Mouse (Mus musculus): ENCODE measurements around the gene Dolpp1.

DNA sequence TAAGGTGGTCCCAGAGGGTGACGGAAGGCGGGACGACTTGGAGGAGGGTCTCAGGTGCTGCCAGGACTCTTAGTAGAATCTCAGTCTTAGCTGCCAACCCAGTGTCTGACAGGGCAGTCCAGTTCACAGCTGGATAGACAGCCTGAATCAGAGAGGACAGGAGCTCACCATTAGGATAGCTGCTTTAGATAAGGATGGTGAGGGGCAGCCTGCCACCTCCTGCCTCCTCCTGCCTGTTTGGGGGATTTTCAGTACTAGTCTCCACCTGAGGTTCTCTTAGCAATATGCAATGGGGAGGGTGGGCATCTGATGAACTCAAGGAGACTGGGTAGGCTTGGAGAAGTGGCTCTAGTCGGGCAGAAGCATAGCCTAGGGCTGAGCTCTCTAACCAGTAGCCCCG lies 22.6 kb downstream of the Dolpp1 start:
- TF ChIP-seq FOSL1 (IDR thresholded peaks at IDR 0.05; ENCODE audit: insufficient read depth, low read length, poor library complexity, severe bottlenecking) = no peak
- TF ChIP-seq CTCF (IDR thresholded peaks at IDR 0.05; ENCODE audit: control insufficient read depth, insufficient read depth, insufficient read length) = no peak
- TF ChIP-seq MYOG (IDR thresholded peaks at IDR 0.05; ENCODE audit: control insufficient read depth, extremely low read depth, insufficient read length) = no peak
- no peak for TF ChIP-seq MAX (IDR thresholded peaks at IDR 0.05)

Data from C2C12 (cell line).